Mouse (Mus musculus) small intestine, adult 2 months (tissue): ENCODE measurements around the gene Gm11444. TPM values are rescaled to one million over a fixed set of nuclear protein-coding genes. Genes with fewer than 3 reads are reported as not detected.

ENCODE experiments used
- H3K27ac ChIP-seq: fragments of 200-500 bp; 2 replicates; pipeline ENCODE4 v1.5.1; 2012; ENCODE audit warnings: low read depth, low read length, control low read depth, inconsistent platforms; ENCODE audit not compliant: insufficient read depth
- H3K27me3 ChIP-seq: fragments of 200-500 bp; 2 replicates; pipeline ENCODE4 v1.6.1; 2012; ENCODE audit warnings: mild to moderate bottlenecking, moderate library complexity, low read length, inconsistent platforms; ENCODE audit not compliant: control insufficient read depth, insufficient read depth
- H3K36me3 ChIP-seq: fragments of 200-500 bp; 2 replicates; pipeline ENCODE4 v1.6.1; 2012; ENCODE audit warnings: mild to moderate bottlenecking, low read length, control low read depth, inconsistent platforms; ENCODE audit not compliant: control insufficient read depth, insufficient read depth
- H3K4me1 ChIP-seq: fragments of 200-500 bp; 2 replicates; pipeline ENCODE4 v1.6.1; 2012; ENCODE audit warnings: low read length, inconsistent platforms, mixed read lengths; ENCODE audit not compliant: control insufficient read depth, insufficient read depth, insufficient read length
- H3K4me3 ChIP-seq: fragments of 200-500 bp; 2 replicates; pipeline ENCODE4 v1.5.1; 2012; ENCODE audit warnings: low read depth, mild to moderate bottlenecking, control low read depth, inconsistent platforms, low read length, moderate library complexity
- CTCF ChIP-seq: fragments of 200-500 bp; IDR thresholded peaks from 2 replicates; pipeline ENCODE4 v1.5.1; 2012; ENCODE audit warnings: low read depth, mild to moderate bottlenecking, control low read depth, inconsistent platforms, low read length, moderate library complexity, mixed read lengths; ENCODE audit not compliant: insufficient replicate concordance, insufficient read length; ENCODE audit errors: extremely low read depth
- POLR2A ChIP-seq: fragments of 200-500 bp; IDR thresholded peaks from 2 replicates; pipeline ENCODE4 v1.6.1; 2012; ENCODE audit warnings: low read depth, mild to moderate bottlenecking, control low read depth, inconsistent platforms, low read length, moderate library complexity
- WGBS: fragments of 180-500 bp; shearing (Covaris S2); methylation state at CpG from one replicate; pipeline ENCODE4 v1.1.7; 2018; 5-methylcytosine and 5-hydroxymethylcytosine counted together
- polyA plus RNA-seq: library from polyadenylated mRNA; depleted of rRNA; stranded (reverse); fragments of >200 nt; gene quantifications from 2 replicates; pipeline ENCODE4 v1.2.3, GENCODE M21; 2012

Gm11444 gene
- polyA plus RNA-seq, 1 experiment = not detected

- TF ChIP-seq POLR2A = no peak
- TF ChIP-seq CTCF = no peak
- 22% methylated on average over 22 of the region's 22 CpGs for WGBS
- Histone ChIP-seq H3K27ac (no peak overlapping the region), H3K4me3 (no peak overlapping the region), H3K27me3 (peaks cover 44% of the 10 kb centered on the region), H3K4me1 (no peaks in the 10 kb centered on the region), H3K36me3 (no peaks in the 10 kb centered on the region)
These were observed 36.3 kb upstream of the Gm11444 start for GRCm38 (mm10) chr11:85886429-85886785.

GRCm38 (mm10) chr11:85885665-85886428 lies 35.7 kb upstream of the Gm11444 start, which contains the start of gene Tbx4:
Gene Tbx4, plus strand, starts transcription at chr11:85886422.
- H3K4me1 ChIP-seq = no peaks in the 10 kb centered on the region
- H3K4me3 ChIP-seq = no peak within 1 kb of the TSS
- WGBS = 43% methylated on average over 27 of the region's 28 CpGs
- H3K27me3 ChIP-seq = peaks cover 38% of the 10 kb centered on the region
- TF ChIP-seq POLR2A (no peak), CTCF (no peak)
- H3K27ac ChIP-seq = no peak within 1 kb of the TSS
- H3K36me3 ChIP-seq = no peaks in the 10 kb centered on the region

GRCm38 (mm10) chr11:85884498-85884897 lies 34.4 kb upstream of the Gm11444 start:
- Histone ChIP-seq H3K36me3 (no peaks in the 10 kb centered on the region), H3K27ac (no peak overlapping the region), H3K4me3 (no peak overlapping the region), H3K27me3 (peaks cover 29% of the 10 kb centered on the region), H3K4me1 (no peaks in the 10 kb centered on the region)
- TF ChIP-seq CTCF (no peak), POLR2A (no peak)
- WGBS = 83% methylated on average over 4 of the region's 4 CpGs

DNA sequence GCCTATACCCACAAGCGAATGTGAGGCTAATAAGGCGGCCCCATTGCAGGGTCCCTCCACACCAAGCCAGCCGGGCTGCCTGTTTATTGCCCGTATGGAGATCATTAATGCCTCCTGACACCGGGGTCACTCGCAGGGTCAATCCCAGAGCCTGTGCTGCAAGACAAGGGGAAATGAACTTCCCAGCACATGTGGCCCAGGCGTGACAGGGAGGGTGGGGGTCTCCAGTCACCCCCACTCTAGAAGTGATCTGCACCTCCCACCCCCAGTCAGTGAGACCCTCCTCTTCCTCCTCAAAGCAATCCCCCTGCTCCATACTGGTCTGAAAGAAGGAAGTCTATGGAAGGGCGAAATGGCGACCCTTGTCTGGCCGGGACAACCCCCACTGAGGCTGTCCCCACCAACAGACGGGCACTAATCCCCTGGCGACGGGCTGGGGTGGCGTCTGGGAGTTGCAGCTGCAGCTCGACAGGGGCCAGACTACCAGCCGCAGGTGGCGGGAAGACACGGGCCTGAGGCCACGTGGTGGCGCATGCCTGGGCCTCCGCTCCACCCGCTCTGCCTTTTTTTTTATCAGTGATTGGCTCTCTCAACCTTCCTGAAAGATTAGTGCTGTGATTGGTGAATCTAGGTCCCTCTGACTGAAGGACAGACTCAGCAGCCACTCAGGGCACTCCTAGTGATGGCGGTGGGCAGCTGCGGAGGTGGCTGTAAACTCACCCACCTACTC lies 26.1 kb upstream of the Gm11444 start:
- no peak overlapping the region for H3K27ac ChIP-seq
- no peak overlapping the region for H3K4me3 ChIP-seq
- no peaks in the 10 kb centered on the region for H3K4me1 ChIP-seq
- H3K36me3 ChIP-seq = no peaks in the 10 kb centered on the region
- no peak for TF ChIP-seq CTCF
- TF ChIP-seq POLR2A = no peak
- H3K27me3 ChIP-seq = 0 out of 2 replicates have a peak, but pooled peaks cover 10% of the 10 kb centered on the region
- 70% methylated on average over 24 of the region's 24 CpGs for WGBS

DNA sequence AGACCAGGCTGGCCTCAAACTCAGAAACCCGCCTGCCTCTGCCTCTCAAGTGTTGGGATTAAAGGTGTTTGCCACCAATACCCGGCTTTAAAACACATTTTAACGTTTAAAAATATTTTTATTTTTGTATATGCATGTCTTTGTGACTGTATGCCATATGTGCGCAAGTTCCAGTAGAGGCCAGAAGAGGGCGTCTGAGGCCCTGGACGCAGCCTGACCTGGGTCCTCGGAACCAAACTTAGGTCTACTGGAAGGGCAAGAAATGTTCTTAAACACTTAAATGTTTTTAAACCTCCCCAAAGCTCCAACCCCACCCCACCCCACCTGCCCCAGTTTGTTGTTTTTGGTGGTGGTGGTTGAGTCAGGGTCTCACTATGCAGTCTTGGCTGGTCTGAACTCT lies 14.2 kb upstream of the Gm11444 start:
- no peaks in the 10 kb centered on the region for H3K27me3 ChIP-seq
- WGBS = 39% methylated on average over 7 of the region's 7 CpGs
- no peak overlapping the region for H3K27ac ChIP-seq
- H3K4me1 ChIP-seq = no peaks in the 10 kb centered on the region
- no peak overlapping the region for H3K4me3 ChIP-seq
- TF ChIP-seq CTCF (peak; percentile 46; the same call in 1 of the 2 replicates), POLR2A (no peak)
- H3K36me3 ChIP-seq = no peaks in the 10 kb centered on the region

- WGBS = 35% methylated on average over 6 of the region's 6 CpGs
- H3K36me3 ChIP-seq = no peaks in the 10 kb centered on the region
These were observed 8.0 kb upstream of the Gm11444 start for GRCm38 (mm10) chr11:85857997-85858698.

More at GRCm38 (mm10) chr11:85857997-85858698, 8.0 kb upstream of the Gm11444 start:
- Histone ChIP-seq H3K4me3 (no peak overlapping the region), H3K27ac (no peak overlapping the region), H3K27me3 (no peaks in the 10 kb centered on the region), H3K4me1 (no peaks in the 10 kb centered on the region)
- TF ChIP-seq CTCF (no peak), POLR2A (no peak)
